Mouse (Mus musculus) lung, embryonic 14.5 days (tissue): ENCODE data around the gene Lhfpl5. TPM values are rescaled to one million over a fixed set of nuclear protein-coding genes. Genes with fewer than 3 reads are reported as not detected.

Source experiments
- ATAC-seq: fragments of 200-750 bp; cut with Nextera tagmentation; 2 replicates; pipeline ENCODE4 v1.8.0; 2017; ENCODE audit warnings: mild to moderate bottlenecking, moderate TSS enrichment, moderate library complexity; ENCODE audit not compliant: insufficient read depth
- DNase-seq: peaks from one replicate; pipeline ENCODE4 v3.0.0-alpha.2; 2015
- H3K27ac ChIP-seq: fragments of 300-500 bp; sonication (generic); 2 replicates; pipeline ENCODE4 v1.5.1; 2014; ENCODE audit warnings: low read depth, mild to moderate bottlenecking, moderate library complexity
- H3K27me3 ChIP-seq: fragments of 300-500 bp; sonication (generic); 2 replicates; pipeline ENCODE4 v1.6.1; 2014; ENCODE audit warnings: low read length, control low read depth; ENCODE audit not compliant: insufficient read depth
- H3K36me3 ChIP-seq: fragments of 300-500 bp; sonication (generic); 2 replicates; pipeline ENCODE4 v1.6.1; 2014; ENCODE audit warnings: control low read depth; ENCODE audit not compliant: insufficient read depth
- H3K4me1 ChIP-seq: fragments of 300-500 bp; sonication (generic); 2 replicates; pipeline ENCODE4 v1.6.1; 2014; ENCODE audit warnings: antibody characterized with exemption, control low read depth; ENCODE audit not compliant: insufficient read depth
- H3K4me2 ChIP-seq: fragments of 300-500 bp; sonication (generic); 2 replicates; pipeline ENCODE4 v1.6.1; 2014; ENCODE audit warnings: mild to moderate bottlenecking
- H3K4me3 ChIP-seq: fragments of 300-500 bp; sonication (generic); 2 replicates; pipeline ENCODE4 v1.5.1; 2014; ENCODE audit warnings: low read depth, low read length
- H3K9ac ChIP-seq: fragments of 300-500 bp; sonication (generic); 2 replicates; pipeline ENCODE4 v1.6.1; 2014
- H3K9me3 ChIP-seq: fragments of 300-500 bp; sonication (generic); 2 replicates; pipeline ENCODE4 v1.6.1; 2016; ENCODE audit warnings: low read depth, low read length, control low read depth
- CTCF ChIP-seq: IDR thresholded peaks from 2 replicates; pipeline ENCODE4 v1.5.1; 2016; ENCODE audit warnings: antibody characterized with exemption, low read depth
- WGBS: fragments of 180-500 bp; shearing (Covaris S2); extraction: QIAGEN DNeasy Blood & Tissue Kit; methylation state at CpG from one replicate; pipeline ENCODE4 v1.1.7; 2014; 5-methylcytosine and 5-hydroxymethylcytosine counted together
- polyA plus RNA-seq: library from polyadenylated mRNA; unstranded; fragments of >200 nt; fragmentation: Nextera tagmentation; extraction: Ambion mirVana; gene quantifications from 2 replicates; pipeline ENCODE4 v1.2.1, GENCODE M21; 2014

Lhfpl5 gene
- polyA plus RNA-seq, 1 experiment from 2014 or later: 0.32 TPM

DNA sequence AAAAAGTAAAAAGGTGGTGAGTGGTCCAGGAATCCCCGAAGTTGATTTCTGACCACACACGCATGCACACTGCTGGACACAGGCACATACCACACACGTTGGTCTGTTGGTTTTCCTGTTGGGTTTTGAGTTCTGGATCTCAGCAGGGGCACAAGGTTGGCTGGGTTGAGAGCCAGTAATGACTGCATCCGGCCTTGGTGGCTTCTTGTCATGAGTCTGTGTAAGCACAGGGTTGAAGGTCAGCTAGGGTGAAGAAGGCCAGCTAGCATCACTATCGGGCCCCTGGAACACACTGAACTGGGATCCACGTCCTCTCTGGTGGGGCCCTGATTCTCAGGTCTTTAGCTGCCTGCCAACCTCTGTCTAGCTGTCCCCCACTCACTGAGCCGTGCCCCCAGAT, 2.9 kb upstream of the Lhfpl5 start:
- ATAC-seq: no peak

DNA sequence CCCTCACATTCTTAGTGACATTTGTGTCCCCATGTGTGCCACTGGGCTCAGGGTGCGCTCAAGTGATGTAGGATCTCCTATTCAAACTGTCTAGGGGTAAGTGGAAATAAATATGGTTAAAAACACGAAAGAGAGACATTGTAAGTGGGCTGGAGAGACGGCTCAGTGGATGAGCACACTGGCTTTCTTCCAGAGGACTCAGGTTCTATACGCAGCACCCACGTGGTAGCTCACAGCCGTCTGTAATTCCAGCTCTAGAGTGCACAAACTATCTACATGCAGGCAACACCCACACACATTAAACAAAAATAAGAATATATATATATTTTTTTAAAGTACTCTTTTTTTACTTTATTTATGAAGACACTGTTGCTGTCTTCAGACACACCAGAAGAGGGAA, 2.5 kb upstream of the Lhfpl5 start:
- no peaks in the 10 kb centered on the region for H3K9me3 ChIP-seq
- WGBS: 82% methylated on average over 6 of the region's 6 CpGs
- no peak overlapping the region for H3K9ac ChIP-seq
- H3K27me3 ChIP-seq: no peaks in the 10 kb centered on the region
- no peak for TF ChIP-seq CTCF
- ATAC-seq (no peak), DNase-seq (no peak)
- no peaks in the 10 kb centered on the region for H3K36me3 ChIP-seq
- no peak overlapping the region for H3K27ac ChIP-seq
- no peak overlapping the region for H3K4me3 ChIP-seq
- no peak overlapping the region for H3K4me2 ChIP-seq
- H3K4me1 ChIP-seq: 0 out of 2 replicates have a peak, but pooled peaks cover 3% of the 10 kb centered on the region

More for the DNA sequence above, 2.9 kb upstream of the Lhfpl5 start:
- no peaks in the 10 kb centered on the region for H3K36me3 ChIP-seq
- no peaks in the 10 kb centered on the region for H3K9me3 ChIP-seq
- H3K9ac ChIP-seq: no peak overlapping the region
- H3K27ac ChIP-seq: no peak overlapping the region
- H3K4me2 ChIP-seq: no peak overlapping the region
- DNase-seq: no peak
- WGBS: 78% methylated on average over 7 of the region's 7 CpGs
- no peak overlapping the region for H3K4me3 ChIP-seq
- no peaks in the 10 kb centered on the region for H3K27me3 ChIP-seq
- 0 out of 2 replicates have a peak, but pooled peaks cover 3% of the 10 kb centered on the region for H3K4me1 ChIP-seq
- no peak for TF ChIP-seq CTCF

DNA sequence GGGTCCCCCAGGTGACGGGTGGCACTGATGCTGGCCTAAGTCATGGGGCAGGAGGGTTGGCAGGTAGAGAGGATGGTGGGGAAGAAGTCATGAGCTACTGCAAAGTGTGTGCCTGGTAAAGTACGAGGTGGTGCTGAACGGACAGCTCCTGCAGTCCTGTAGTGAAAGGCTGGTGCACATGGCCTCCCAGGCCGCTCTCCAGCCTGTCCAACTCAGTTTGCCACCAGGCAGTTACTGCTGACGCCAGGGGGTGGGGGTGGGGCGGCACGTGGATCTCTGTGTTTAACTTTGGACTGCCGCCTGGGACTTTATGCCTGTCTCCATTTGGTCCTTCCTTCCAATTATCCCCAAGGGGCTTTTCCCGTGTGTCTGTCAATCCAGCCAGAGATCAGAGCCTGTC, 5.0 kb downstream of the Lhfpl5 start:
- no peak overlapping the region for H3K4me3 ChIP-seq
- DNase-seq (peak; percentile 93), ATAC-seq (peak; percentile 79; the same call in 1 of the 2 replicates)
- no peak overlapping the region for H3K4me2 ChIP-seq
- 5% methylated on average over 9 of the region's 9 CpGs for WGBS
- no peak overlapping the region for H3K9ac ChIP-seq
- TF ChIP-seq CTCF: no peak
- H3K36me3 ChIP-seq: no peaks in the 10 kb centered on the region
- no peak overlapping the region for H3K27ac ChIP-seq
- no peaks in the 10 kb centered on the region for H3K9me3 ChIP-seq
- H3K27me3 ChIP-seq: no peaks in the 10 kb centered on the region
- H3K4me1 ChIP-seq: 0 out of 2 replicates have a peak, but pooled peaks cover 3% of the 10 kb centered on the region

DNA sequence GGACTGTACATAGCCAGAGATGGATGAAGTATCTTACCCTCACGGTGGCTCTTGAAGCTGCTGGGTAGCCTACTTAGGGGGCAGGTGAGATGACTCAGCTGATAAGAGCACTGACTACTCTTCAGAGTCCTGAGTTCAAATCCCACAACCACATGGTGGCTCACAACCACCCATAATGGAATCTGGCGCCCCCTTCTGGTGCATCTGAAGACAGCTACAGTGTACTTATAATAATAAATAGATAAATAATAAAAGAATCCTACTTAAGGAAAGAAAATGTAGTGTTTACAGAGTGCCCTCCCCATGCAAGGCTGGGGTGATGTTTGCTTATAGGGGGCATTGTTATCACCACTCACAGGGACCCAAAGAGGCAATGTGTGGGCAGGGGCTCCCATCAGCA, 5.6 kb downstream of the Lhfpl5 start:
- DNase-seq: no peak
- Histone ChIP-seq H3K27ac (no peak overlapping the region), H3K4me2 (no peak overlapping the region), H3K9ac (no peak overlapping the region), H3K4me1 (no peaks in the 10 kb centered on the region), H3K4me3 (no peak overlapping the region), H3K27me3 (no peaks in the 10 kb centered on the region), H3K36me3 (no peaks in the 10 kb centered on the region), H3K9me3 (no peaks in the 10 kb centered on the region)
- WGBS: 47% methylated on average over 2 of the region's 2 CpGs
- TF ChIP-seq CTCF: 0 out of 2 replicates have a peak, but pooled peaks have one; percentile 7
- ATAC-seq: no peak

DNA sequence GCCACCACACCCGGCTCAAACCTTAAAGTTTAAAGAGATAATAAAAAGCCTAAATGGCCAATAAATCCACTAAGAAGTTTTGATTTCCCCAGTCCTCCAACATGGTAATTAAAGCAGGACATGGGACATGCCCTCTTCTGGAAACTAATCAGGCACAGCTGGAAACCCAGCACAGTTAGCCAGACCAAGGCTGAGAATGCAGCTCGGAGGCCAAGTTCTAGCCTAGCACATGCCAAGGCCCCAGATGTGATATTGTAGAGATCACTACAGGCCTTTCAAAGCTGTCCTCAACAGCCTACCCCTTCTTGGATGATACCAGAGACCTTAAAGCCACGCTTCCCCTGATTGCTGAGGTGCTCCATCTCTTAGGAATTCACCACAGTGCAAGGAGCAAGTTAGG, 11.1 kb downstream of the Lhfpl5 start:
- H3K4me3 ChIP-seq: no peak overlapping the region
- H3K9me3 ChIP-seq: no peaks in the 10 kb centered on the region
- WGBS: 71% methylated on average over 3 of the region's 3 CpGs
- H3K4me2 ChIP-seq: no peak overlapping the region
- ATAC-seq: no peak
- H3K36me3 ChIP-seq: peaks cover 44% of the 10 kb centered on the region
- no peaks in the 10 kb centered on the region for H3K27me3 ChIP-seq
- H3K9ac ChIP-seq: no peak overlapping the region
- H3K4me1 ChIP-seq: no peaks in the 10 kb centered on the region
- no peak for TF ChIP-seq CTCF
- H3K27ac ChIP-seq: no peak overlapping the region
- peak; percentile 18 for DNase-seq

DNA sequence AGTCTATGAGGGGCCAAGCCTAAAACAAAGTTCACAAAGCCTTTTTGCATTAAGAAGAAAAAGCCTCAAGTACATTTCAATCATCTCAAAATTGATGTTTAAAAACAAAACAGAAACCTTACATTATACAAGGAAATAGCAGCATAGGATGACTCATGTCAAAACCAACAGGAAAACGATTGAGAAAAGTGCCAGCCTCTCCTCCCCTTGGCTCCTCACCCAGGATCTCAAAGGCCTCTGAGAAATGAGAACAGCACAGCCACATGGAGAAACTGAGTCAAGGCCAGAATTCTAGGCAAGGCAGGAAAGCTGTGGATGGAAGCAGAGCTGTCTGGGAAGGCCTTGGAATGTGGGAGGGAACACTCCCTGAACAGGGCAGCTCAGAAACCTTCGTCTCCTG, 13.2 kb downstream of the Lhfpl5 start:
- WGBS: 82% methylated on average over 2 of the region's 2 CpGs
- peaks cover 65% of the 10 kb centered on the region for H3K36me3 ChIP-seq

DNA sequence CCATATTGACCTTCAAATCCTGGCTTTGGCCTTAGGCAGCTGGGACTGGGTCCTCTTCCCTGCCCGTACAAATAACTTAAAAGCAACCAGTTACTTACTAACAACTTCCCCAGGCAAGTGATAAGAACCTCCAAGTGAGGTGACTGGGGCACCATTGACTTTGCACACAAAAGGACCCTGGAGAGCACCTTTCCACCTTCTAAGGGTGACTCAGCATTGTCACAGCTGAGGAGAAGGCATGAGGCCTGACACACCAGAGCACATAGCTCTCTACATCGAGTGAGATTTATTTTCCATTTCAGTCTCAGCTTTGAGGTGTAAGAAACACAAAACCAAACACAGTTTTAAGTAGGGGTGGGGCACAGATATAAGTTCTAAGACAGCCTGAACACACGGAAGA, 15.2 kb downstream of the Lhfpl5 start:
- ATAC-seq (no peak), DNase-seq (no peak)
- H3K4me1 ChIP-seq: no peaks in the 10 kb centered on the region
- TF ChIP-seq CTCF: no peak
- H3K36me3 ChIP-seq: peaks cover 79% of the 10 kb centered on the region
- H3K27me3 ChIP-seq: no peaks in the 10 kb centered on the region
- no peaks in the 10 kb centered on the region for H3K9me3 ChIP-seq
- H3K9ac ChIP-seq: no peak overlapping the region
- no peak overlapping the region for H3K4me2 ChIP-seq
- no peak overlapping the region for H3K4me3 ChIP-seq
- WGBS: 72% methylated on average over 3 of the region's 3 CpGs
- no peak overlapping the region for H3K27ac ChIP-seq

More for the DNA sequence above, 13.2 kb downstream of the Lhfpl5 start:
- H3K9ac ChIP-seq: no peak overlapping the region
- H3K9me3 ChIP-seq: no peaks in the 10 kb centered on the region
- H3K27ac ChIP-seq: no peak overlapping the region
- DNase-seq: no peak
- H3K4me3 ChIP-seq: no peak overlapping the region
- no peaks in the 10 kb centered on the region for H3K27me3 ChIP-seq
- ATAC-seq: no peak
- no peak overlapping the region for H3K4me2 ChIP-seq
- TF ChIP-seq CTCF: no peak
- no peaks in the 10 kb centered on the region for H3K4me1 ChIP-seq

DNA sequence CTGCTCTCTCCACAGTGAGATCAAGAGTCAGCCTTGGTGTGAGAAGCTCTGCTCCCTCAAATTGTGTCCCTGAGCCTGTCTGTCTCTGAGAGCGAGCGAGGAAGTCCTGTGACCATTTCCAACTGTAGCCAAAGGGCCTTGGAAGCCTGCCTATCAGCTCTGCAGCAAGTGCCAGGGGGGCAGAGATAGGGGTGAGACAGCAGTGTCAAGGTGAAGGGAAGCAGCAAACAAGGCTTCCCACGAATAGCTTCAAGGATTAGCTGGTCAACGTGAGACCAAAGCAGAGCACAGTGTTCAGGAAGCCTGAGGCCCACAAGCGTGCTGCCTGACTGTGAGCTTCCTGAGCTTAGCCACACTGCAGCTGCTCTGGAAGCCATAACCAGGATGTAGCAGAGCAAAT, 16.0 kb downstream of the Lhfpl5 start:
- H3K27me3 ChIP-seq: no peaks in the 10 kb centered on the region
- H3K9me3 ChIP-seq: no peaks in the 10 kb centered on the region
- ATAC-seq: no peak
- H3K4me2 ChIP-seq: no peak overlapping the region
- TF ChIP-seq CTCF: no peak
- H3K27ac ChIP-seq: no peak overlapping the region
- H3K9ac ChIP-seq: no peak overlapping the region
- H3K36me3 ChIP-seq: peaks cover 85% of the 10 kb centered on the region
- H3K4me1 ChIP-seq: no peaks in the 10 kb centered on the region
- no peak for DNase-seq
- no peak overlapping the region for H3K4me3 ChIP-seq
- 86% methylated on average over 5 of the region's 5 CpGs for WGBS
